Mouse (Mus musculus): ENCODE measurements at regions not wholly inside any gene's neighbourhood (a gene's known extent, or its start where the extent isn't known, plus 50 kb on each side); places are given as distances from the start of the nearest gene placed in this dataset.

- TF ChIP-seq POLR2A (IDR thresholded peaks at IDR 0.05; ENCODE audit: low read depth, low read length): no peak
- TF ChIP-seq CTCF (IDR thresholded peaks at IDR 0.05; ENCODE audit: extremely low read depth, insufficient read depth, insufficient read length, insufficient replicate concordance): no peak
Measured at GRCm38 (mm10) chr13:71330321-71330720, 488.7 kb upstream of the Adamts16 start.

All from spleen, adult 2 months (tissue).